Mouse (Mus musculus) myocyte (in vitro differentiated cells): ENCODE measurements around the gene Lrrc74b. TPM values are rescaled to one million over a fixed set of nuclear protein-coding genes. Genes with fewer than 3 reads are reported as not detected.

ENCODE experiments used
- H3K27me3 ChIP-seq: one replicate; pipeline ENCODE4 v1.6.1; 2011; ENCODE audit not compliant: control insufficient read depth, insufficient read depth, insufficient read length
- H3K36me3 ChIP-seq: one replicate; pipeline ENCODE4 v1.6.1; 2011; ENCODE audit not compliant: control insufficient read depth, insufficient read depth
- H3K4me2 ChIP-seq: one replicate; pipeline ENCODE4 v1.6.1; 2011; ENCODE audit warnings: low read depth, control low read depth
- H3K4me3 ChIP-seq: one replicate; pipeline ENCODE4 v1.5.1; 2011; ENCODE audit warnings: mild to moderate bottlenecking, control low read depth, moderate library complexity
- H3K79me2 ChIP-seq: one replicate; pipeline ENCODE4 v1.6.1; 2011; ENCODE audit not compliant: control insufficient read depth, insufficient read depth
- H3ac ChIP-seq: one replicate; pipeline ENCODE4 v1.6.1; 2011; ENCODE audit not compliant: control insufficient read depth, insufficient read length
- CEBPB ChIP-seq: IDR thresholded peaks from 2 replicates; pipeline ENCODE4 v1.6.1; 2011; ENCODE audit warnings: mild to moderate bottlenecking, moderate library complexity; ENCODE audit not compliant: poor library complexity, insufficient read depth, severe bottlenecking
- E2F4 ChIP-seq: IDR thresholded peaks from one replicate; pipeline ENCODE4 v1.6.1; 2011; ENCODE audit warnings: mild to moderate bottlenecking, control low read depth, moderate library complexity; ENCODE audit not compliant: insufficient read depth
- MAX ChIP-seq: IDR thresholded peaks from one replicate; pipeline ENCODE4 v1.6.1; 2011; ENCODE audit warnings: low read depth, mild to moderate bottlenecking, control low read depth
- MYOD1 ChIP-seq, 3 experiments: IDR thresholded peaks; one replicate each; pipeline ENCODE4 v1.6.1; 2011; ENCODE audit warnings: control low read depth in 2 of 3, low read depth in 2 of 3, mild to moderate bottlenecking in 2 of 3, moderate library complexity in 1 of 3; ENCODE audit not compliant: insufficient read length in 2 of 3, control insufficient read depth in 1 of 3
- MYOG ChIP-seq, 3 experiments: IDR thresholded peaks; one replicate each; pipeline ENCODE4 v1.6.1; 2011; ENCODE audit warnings: control low read depth in 2 of 3, low read depth in 2 of 3, mild to moderate bottlenecking in 2 of 3; ENCODE audit not compliant: insufficient read length in 2 of 3, control insufficient read depth in 1 of 3, insufficient read depth in 1 of 3
- POLR2A ChIP-seq: IDR thresholded peaks from one replicate; pipeline ENCODE4 v1.6.1; 2011; ENCODE audit warnings: low read depth, mild to moderate bottlenecking, control low read depth, moderate library complexity; ENCODE audit not compliant: insufficient read length
- POLR2AphosphoS2 ChIP-seq: IDR thresholded peaks from one replicate; pipeline ENCODE4 v1.6.1; 2011; ENCODE audit warnings: low read depth, control low read depth; ENCODE audit not compliant: insufficient read length
- REST ChIP-seq: IDR thresholded peaks from one replicate; pipeline ENCODE4 v1.6.1; 2011; ENCODE audit warnings: mild to moderate bottlenecking, control low read depth, moderate library complexity; ENCODE audit not compliant: insufficient read depth, insufficient read length
- SRF ChIP-seq: IDR thresholded peaks from one replicate; pipeline ENCODE4 v1.6.1; 2011; ENCODE audit warnings: low read depth; ENCODE audit not compliant: control insufficient read depth, insufficient read length
- TCF12 ChIP-seq: IDR thresholded peaks from one replicate; pipeline ENCODE4 v1.6.1; 2011; ENCODE audit warnings: mild to moderate bottlenecking, control low read depth; ENCODE audit not compliant: poor library complexity, insufficient read depth, severe bottlenecking
- TCF3 ChIP-seq: IDR thresholded peaks from one replicate; pipeline ENCODE4 v1.6.1; 2011; ENCODE audit warnings: low read depth, control low read depth; ENCODE audit not compliant: insufficient read length
- USF1 ChIP-seq: IDR thresholded peaks from one replicate; pipeline ENCODE4 v1.6.1; 2011; ENCODE audit warnings: low read depth, mild to moderate bottlenecking, control low read depth, moderate library complexity
- polyA plus RNA-seq: library from polyadenylated mRNA; unstranded; fragments of >200 nt; fragmentation: generic; extraction: Trizol; gene quantifications from one replicate; pipeline ENCODE4 v1.2.1, GENCODE M21; 2012; ENCODE audit warnings: missing spikeins

Gene Lrrc74b
- polyA plus RNA-seq, 1 experiment: 0.08 TPM

GRCm38 (mm10) chr16:17542632-17543031 lies 18.4 kb downstream of the Lrrc74b start:
- H3ac ChIP-seq: no peak overlapping the region
- no peaks in the 10 kb centered on the region for H3K79me2 ChIP-seq
- no peaks in the 10 kb centered on the region for H3K27me3 ChIP-seq
- no peak overlapping the region for H3K4me3 ChIP-seq
- TF ChIP-seq MAX (no peak), TCF3 (no peak), E2F4 (no peak), USF1 (no peak), REST (no peak), SRF (no peak), POLR2A (no peak), MYOD1 (IDR thresholded peaks at IDR 0.05; ENCODE audit: control insufficient read depth in 1 of 3, insufficient read length in 2 of 3, low read depth in 2 of 3) (no peak), POLR2AphosphoS2 (no peak), CEBPB (no peak), TCF12 (no peak), MYOG (IDR thresholded peaks at IDR 0.05; ENCODE audit: control insufficient read depth in 1 of 3, insufficient read depth in 1 of 3, insufficient read length in 2 of 3, low read depth in 2 of 3) (no peak)
- peak overlapping the region; percentile 34 for H3K4me2 ChIP-seq
- no peaks in the 10 kb centered on the region for H3K36me3 ChIP-seq

- Histone ChIP-seq H3K36me3 (no peaks in the 10 kb centered on the region), H3K4me2 (no peak overlapping the region), H3K4me3 (no peak overlapping the region), H3ac (no peak overlapping the region), H3K79me2 (no peaks in the 10 kb centered on the region), H3K27me3 (no peaks in the 10 kb centered on the region)
- TF ChIP-seq TCF3 (no peak), MAX (no peak), MYOD1 (IDR thresholded peaks at IDR 0.05; ENCODE audit: control insufficient read depth in 1 of 3, insufficient read length in 2 of 3, low read depth in 2 of 3) (no peak), SRF (no peak), POLR2AphosphoS2 (no peak), CEBPB (no peak), REST (no peak), E2F4 (no peak), POLR2A (no peak), USF1 (no peak), MYOG (IDR thresholded peaks at IDR 0.05; ENCODE audit: control insufficient read depth in 1 of 3, insufficient read depth in 1 of 3, insufficient read length in 2 of 3, low read depth in 2 of 3) (no peak), TCF12 (no peak)
These were observed 24.5 kb downstream of the Lrrc74b start for GRCm38 (mm10) chr16:17536584-17536983.

- Histone ChIP-seq H3K27me3 (no peaks in the 10 kb centered on the region), H3K4me2 (no peak overlapping the region), H3K79me2 (no peaks in the 10 kb centered on the region), H3ac (no peak overlapping the region), H3K4me3 (no peak overlapping the region), H3K36me3 (peaks cover 3% of the 10 kb centered on the region)
- TF ChIP-seq USF1 (no peak), REST (no peak), CEBPB (no peak), MAX (no peak), POLR2AphosphoS2 (no peak), SRF (no peak)
These were observed 28.2 kb downstream of the Lrrc74b start for GRCm38 (mm10) chr16:17532676-17533329.

- H3K4me3 ChIP-seq: peak overlapping the region; percentile 93
These were observed 28.8 kb downstream of the Lrrc74b start for GRCm38 (mm10) chr16:17532271-17532670.

More at GRCm38 (mm10) chr16:17532271-17532670, 28.8 kb downstream of the Lrrc74b start:
- Histone ChIP-seq H3K79me2 (no peaks in the 10 kb centered on the region), H3ac (no peak overlapping the region), H3K27me3 (no peaks in the 10 kb centered on the region), H3K36me3 (peaks cover 6% of the 10 kb centered on the region), H3K4me2 (peak overlapping the region; percentile 99)
- TF ChIP-seq POLR2AphosphoS2 (no peak), REST (no peak), CEBPB (no peak), USF1 (no peak), E2F4 (no peak), POLR2A (no peak), TCF3 (no peak), TCF12 (no peak), SRF (no peak), MYOG (IDR thresholded peaks at IDR 0.05; ENCODE audit: control insufficient read depth in 1 of 3, insufficient read depth in 1 of 3, insufficient read length in 2 of 3, low read depth in 2 of 3) (no peak), MYOD1 (IDR thresholded peaks at IDR 0.05; ENCODE audit: control insufficient read depth in 1 of 3, insufficient read length in 2 of 3, low read depth in 2 of 3) (no peak), MAX (no peak)
